Comparison of ENCODE assay signal across 8 mouse cellular contexts in genomic region chr9:14274986-14275720, GRCm38 (mm10). TPM values are rescaled to one million over a fixed set of nuclear protein-coding genes. Genes with fewer than 3 reads are reported as not detected.
A peak's percentile ranks its signal among the peaks of the same experiment; 100 is the strongest.
DNase-seq lines count a peak whose midpoint lies in the region; ATAC-seq and TF ChIP-seq lines count a peak whose summit lies in the region.

Gene Sesn3 (plus strand): TSS chr9:14275067.

- H3K4me3 ChIP-seq in heart, embryonic 14.5 days (ENCODE audit: control insufficient read depth in 1 of 2, insufficient read depth in 1 of 2, low read depth in 1 of 2, low read length in 2 of 2) = peak within 1 kb of the TSS; percentile 24 to 94
- H3K4me3 ChIP-seq in liver, embryonic 11.5 days (ENCODE audit: low read depth, low read length) = peak within 1 kb of the TSS; percentile 41
- H3K4me3 ChIP-seq in myocyte = peak within 1 kb of the TSS; percentile 32

- peak; percentile 94 for DNase-seq in CD4-positive helper T cell, adult 2 months (ENCODE audit: low read depth, low spot score)
- DNase-seq in brain, adult 2 months (ENCODE audit: low read depth, low spot score) = peak; percentile 96
- peak; percentile 55 for DNase-seq in fibroblast of lung, adult 2 months (ENCODE audit: low read depth)
- DNase-seq in kidney, postnatal 10 days = peak; percentile 84
- DNase-seq in liver, embryonic 11.5 days (ENCODE audit: low spot score) = peak; percentile 68
- DNase-seq in spleen, postnatal 4 days (ENCODE audit: low spot score in 2 of 2) = peak; percentile 68 to 83

- H3ac ChIP-seq in myocyte (ENCODE audit: control insufficient read depth, insufficient read length) = peak within 1 kb of the TSS; percentile 9

- H3K4me1 ChIP-seq in heart, embryonic 14.5 days (ENCODE audit: control insufficient read depth in 2 of 2, insufficient read depth in 2 of 2, low read length in 2 of 2) = peaks cover 2 to 5% of the 10 kb centered on the region in 2 experiments; a peak in 3 of 4 replicates
- peaks cover 6% of the 10 kb centered on the region; the same call in 1 of the 2 replicates for H3K4me1 ChIP-seq in liver, embryonic 11.5 days (replicated peaks; ENCODE audit: control insufficient read depth, insufficient read depth, low read length)

- no peaks in the 10 kb centered on the region for H3K36me3 ChIP-seq in heart, embryonic 14.5 days (ENCODE audit: control insufficient read depth, insufficient read depth, low read length)
- H3K36me3 ChIP-seq in liver, embryonic 11.5 days (ENCODE audit: control insufficient read depth, insufficient read depth, low read length) = no peaks in the 10 kb centered on the region
- no peaks in the 10 kb centered on the region for H3K36me3 ChIP-seq in myocyte (ENCODE audit: control insufficient read depth, insufficient read depth)

- under 1% methylated on average over 25 of the region's 25 CpGs for WGBS in heart, embryonic 14.5 days
- WGBS in liver, embryonic 11.5 days = 2% methylated on average over 25 of the region's 25 CpGs

- H3K9ac ChIP-seq in heart, embryonic 14.5 days (ENCODE audit: low read length) = peak within 1 kb of the TSS; percentile 68
- H3K9ac ChIP-seq in liver, embryonic 11.5 days (ENCODE audit: low read depth, low read length) = peak within 1 kb of the TSS; percentile 49; the same call in 1 of the 2 replicates

- peak within 1 kb of the TSS; percentile 81 for H3K4me2 ChIP-seq in heart, embryonic 14.5 days (ENCODE audit: low read length)
- peak within 1 kb of the TSS; percentile 84 for H3K4me2 ChIP-seq in liver, embryonic 11.5 days
- H3K4me2 ChIP-seq in myocyte (ENCODE audit: low read depth) = peak within 1 kb of the TSS; percentile 94

- no peaks in the 10 kb centered on the region for H3K27me3 ChIP-seq in heart, embryonic 14.5 days (ENCODE audit: control insufficient read depth, insufficient read depth, low read length)
- no peaks in the 10 kb centered on the region for H3K27me3 ChIP-seq in liver, embryonic 11.5 days (replicated peaks; ENCODE audit: control insufficient read depth, insufficient read depth, low read length)
- no peaks in the 10 kb centered on the region for H3K27me3 ChIP-seq in myocyte (ENCODE audit: control insufficient read depth, insufficient read depth, insufficient read length)

- no peaks in the 10 kb centered on the region for H3K79me2 ChIP-seq in myocyte (ENCODE audit: control insufficient read depth, insufficient read depth)

- ATAC-seq in heart, embryonic 14.5 days (ENCODE audit: insufficient number of reproducible peaks, insufficient read depth, low FRiP score, low read depth) = peak; percentile 45
- ATAC-seq in liver, embryonic 11.5 days (replicated peaks; ENCODE audit: low FRiP score) = peak; percentile 55

- H3K9me3 ChIP-seq in heart, embryonic 14.5 days (ENCODE audit: control insufficient read depth, low read length) = no peaks in the 10 kb centered on the region
- H3K9me3 ChIP-seq in liver, embryonic 11.5 days (ENCODE audit: control insufficient read depth, low read length) = no peaks in the 10 kb centered on the region

- no peak for TF ChIP-seq POLR2A in myocyte (IDR thresholded peaks at IDR 0.05; ENCODE audit: insufficient read length, low read depth)

- H3K27ac ChIP-seq in heart, embryonic 14.5 days (replicated peaks in 1 of 2; ENCODE audit: control insufficient read depth in 1 of 2, insufficient read depth in 1 of 2, low read depth in 2 of 2, low read length in 2 of 2) = peak within 1 kb of the TSS; percentile 93 to 96
- H3K27ac ChIP-seq in liver, embryonic 11.5 days (ENCODE audit: low read depth, low read length) = peak within 1 kb of the TSS; percentile 74

TF ChIP-seq in myocyte, 11 proteins besides CTCF, POLR2A, EP300 and RAD21:
- TF ChIP-seq TCF12 (IDR thresholded peaks at IDR 0.05; ENCODE audit: insufficient read depth, poor library complexity, severe bottlenecking) (no peak), E2F4 (IDR thresholded peaks at IDR 0.05; ENCODE audit: insufficient read depth) (no peak)

RNA-seq across cellular contexts. Expression of gene Sesn3, which starts in this region (rescaled TPM):
- polyA plus RNA-seq in heart, embryonic 14.5 days (2014; fragmentation: Nextera tagmentation; extraction: Ambion mirVana) = 13.3 and 18.5 TPM in 2 replicates
- 4.0 and 5.6 TPM in 2 replicates for polyA plus RNA-seq in liver, embryonic 11.5 days (2014; fragmentation: Nextera tagmentation; extraction: Ambion mirVana)
- 4.7 TPM for polyA plus RNA-seq in myocyte (2012; fragmentation: generic; extraction: Trizol)

Comparison
In these comparisons a context has a peak if more than half of its experiments do, and no peak if none do; other contexts are left out.
1. Peak in every context shown above with its lines: DNase-seq, ATAC-seq, H3K4me3 ChIP-seq and H3K27ac ChIP-seq.